Mouse (Mus musculus) liver, embryonic 16.5 days (tissue): ENCODE measurements around the gene Bnipl. TPM values are rescaled to one million over a fixed set of nuclear protein-coding genes. Genes with fewer than 3 reads are reported as not detected.
A peak's percentile ranks its signal among the peaks of the same experiment; 100 is the strongest.

Source experiments
- ATAC-seq: fragments of 200-750 bp; cut with Nextera tagmentation; 2 replicates; pipeline ENCODE4 v1.8.0; 2017; ENCODE audit warnings: low read depth, mild to moderate bottlenecking, moderate number of reproducible peaks, moderate library complexity
- H3K27ac ChIP-seq: fragments of 300-500 bp; sonication (generic); 2 replicates; pipeline ENCODE4 v1.5.1; 2014; ENCODE audit warnings: mild to moderate bottlenecking, low read length
- H3K27me3 ChIP-seq: fragments of 300-500 bp; sonication (generic); 2 replicates; pipeline ENCODE4 v1.6.1; 2014; ENCODE audit warnings: low read depth, low read length, mixed read lengths; ENCODE audit not compliant: control insufficient read depth, insufficient read depth
- H3K36me3 ChIP-seq: fragments of 300-500 bp; sonication (generic); 2 replicates; pipeline ENCODE4 v1.6.1; 2014; ENCODE audit warnings: mild to moderate bottlenecking; ENCODE audit not compliant: control insufficient read depth, insufficient read depth
- H3K4me1 ChIP-seq: fragments of 300-500 bp; sonication (generic); 2 replicates; pipeline ENCODE4 v1.6.1; 2014; ENCODE audit warnings: low read depth, low read length, mixed read lengths; ENCODE audit not compliant: control insufficient read depth
- H3K4me2 ChIP-seq: fragments of 300-500 bp; sonication (generic); 2 replicates; pipeline ENCODE4 v1.6.1; 2014; ENCODE audit warnings: low read depth, low read length, mixed read lengths
- H3K4me3 ChIP-seq: fragments of 300-500 bp; sonication (generic); 2 replicates; pipeline ENCODE4 v1.5.1; 2014; ENCODE audit warnings: low read depth, mild to moderate bottlenecking, low read length
- H3K9ac ChIP-seq: fragments of 300-500 bp; sonication (generic); 2 replicates; pipeline ENCODE4 v1.6.1; 2014; ENCODE audit warnings: low read depth, low read length
- H3K9me3 ChIP-seq: fragments of 300-500 bp; sonication (generic); replicated peaks from 2 replicates; pipeline ENCODE4 v1.6.1; 2016; ENCODE audit warnings: low read length; ENCODE audit not compliant: control insufficient read depth
- WGBS: fragments of 180-500 bp; shearing (Covaris S2); extraction: QIAGEN DNeasy Blood & Tissue Kit; methylation state at CpG from one replicate; pipeline ENCODE4 v1.1.7; 2014; ENCODE audit not compliant: insufficient replicate concordance; 5-methylcytosine and 5-hydroxymethylcytosine counted together
- polyA plus RNA-seq: library from polyadenylated mRNA; unstranded; fragments of >200 nt; fragmentation: Nextera tagmentation; extraction: Ambion mirVana; gene quantifications from 2 replicates; pipeline ENCODE4 v1.2.1, GENCODE M21; 2015

The Bnipl gene
- not detected in 2 replicates for polyA plus RNA-seq

GRCm38 (mm10) chr3:95250783-95251424 lies at the start of gene Bnipl:
Bnipl (minus strand) TSS chr3:95251193.
- 38% methylated on average over 7 of the region's 7 CpGs for WGBS
- Histone ChIP-seq H3K27ac (no peak within 1 kb of the TSS), H3K4me3 (no peak within 1 kb of the TSS), H3K36me3 (no peaks in the 10 kb centered on the region), H3K9ac (no peak within 1 kb of the TSS), H3K4me2 (no peak within 1 kb of the TSS), H3K27me3 (no peaks in the 10 kb centered on the region), H3K4me1 (peaks cover 5% of the 10 kb centered on the region), H3K9me3 (no peaks in the 10 kb centered on the region)
- no peak for ATAC-seq

- Histone ChIP-seq H3K4me3 (no peak overlapping the region), H3K9ac (no peak overlapping the region), H3K4me1 (peaks cover 16% of the 10 kb centered on the region), H3K27me3 (no peaks in the 10 kb centered on the region), H3K27ac (0 out of 2 replicates have a peak overlapping the region, but pooled peaks have one; percentile 6), H3K36me3 (no peaks in the 10 kb centered on the region), H3K9me3 (no peaks in the 10 kb centered on the region), H3K4me2 (no peak overlapping the region)
- WGBS, result 52% methylated on average over 7 of the region's 7 CpGs
- peak; percentile 53 for ATAC-seq
Observed at GRCm38 (mm10) chr3:95298018-95298417, 47.0 kb upstream of the Bnipl start.

- Histone ChIP-seq H3K27me3 (no peaks in the 10 kb centered on the region), H3K9me3 (no peaks in the 10 kb centered on the region), H3K9ac (no peak overlapping the region), H3K4me2 (no peak overlapping the region), H3K27ac (no peak overlapping the region), H3K4me3 (no peak overlapping the region), H3K36me3 (no peaks in the 10 kb centered on the region; the same call in 1 of the 2 replicates), H3K4me1 (peaks cover 19% of the 10 kb centered on the region)
- WGBS, result 21% methylated on average over 5 of the region's 5 CpGs
- ATAC-seq, result 0 out of 2 replicates have a peak, but pooled peaks have one; percentile 19
Observed at GRCm38 (mm10) chr3:95296103-95296469, 45.1 kb upstream of the Bnipl start.

- Histone ChIP-seq H3K4me1 (peaks cover 19% of the 10 kb centered on the region), H3K27ac (peak overlapping the region; percentile 13; the same call in 1 of the 2 replicates), H3K27me3 (no peaks in the 10 kb centered on the region), H3K4me3 (no peak overlapping the region), H3K9me3 (no peaks in the 10 kb centered on the region), H3K36me3 (no peaks in the 10 kb centered on the region; the same call in 1 of the 2 replicates), H3K4me2 (no peak overlapping the region), H3K9ac (no peak overlapping the region)
- ATAC-seq, result peak; percentile 60
- 69% methylated on average over 11 of the region's 11 CpGs for whole genome bisulfite sequencing
Observed at GRCm38 (mm10) chr3:95295321-95296102, 44.5 kb upstream of the Bnipl start.

- H3K27me3 ChIP-seq, result no peaks in the 10 kb centered on the region
- ATAC-seq, result no peak
- no peak overlapping the region for H3K4me3 ChIP-seq
- H3K9ac ChIP-seq, result no peak overlapping the region
- no peaks in the 10 kb centered on the region; the same call in 1 of the 2 replicates for H3K36me3 ChIP-seq
- H3K4me2 ChIP-seq, result no peak overlapping the region
- H3K4me1 ChIP-seq, result peaks cover 19% of the 10 kb centered on the region
- 59% methylated on average over 5 of the region's 5 CpGs for WGBS
- no peak overlapping the region for H3K27ac ChIP-seq
- H3K9me3 ChIP-seq, result no peaks in the 10 kb centered on the region
Observed at GRCm38 (mm10) chr3:95294718-95295117, 43.7 kb upstream of the Bnipl start.

- 61% methylated on average over 7 of the region's 7 CpGs for WGBS
- Histone ChIP-seq H3K36me3 (no peaks in the 10 kb centered on the region; the same call in 1 of the 2 replicates), H3K4me2 (no peak overlapping the region), H3K27ac (no peak overlapping the region), H3K27me3 (no peaks in the 10 kb centered on the region), H3K4me3 (no peak overlapping the region), H3K9ac (no peak overlapping the region), H3K4me1 (peaks cover 19% of the 10 kb centered on the region), H3K9me3 (no peaks in the 10 kb centered on the region)
- no peak for ATAC-seq
Observed at GRCm38 (mm10) chr3:95294316-95294715, 43.3 kb upstream of the Bnipl start.

- no peaks in the 10 kb centered on the region for H3K9me3 ChIP-seq
- H3K27ac ChIP-seq, result peak overlapping the region; percentile 28; the same call in 1 of the 2 replicates
- H3K27me3 ChIP-seq, result no peaks in the 10 kb centered on the region
- H3K36me3 ChIP-seq, result peaks cover under 1% of the 10 kb centered on the region
- 15% methylated on average over 11 of the region's 11 CpGs for WGBS
- H3K4me2 ChIP-seq, result no peak overlapping the region
- ATAC-seq, result peak; percentile 35
- peaks cover 19% of the 10 kb centered on the region for H3K4me1 ChIP-seq
- H3K4me3 ChIP-seq, result no peak overlapping the region
- H3K9ac ChIP-seq, result no peak overlapping the region
Observed at GRCm38 (mm10) chr3:95293537-95293936, 42.5 kb upstream of the Bnipl start.

GRCm38 (mm10) chr3:95292899-95293298 lies 41.9 kb upstream of the Bnipl start:
- Histone ChIP-seq H3K9ac (no peak overlapping the region), H3K27me3 (no peaks in the 10 kb centered on the region), H3K4me2 (no peak overlapping the region), H3K27ac (no peak overlapping the region), H3K4me3 (no peak overlapping the region), H3K9me3 (no peaks in the 10 kb centered on the region), H3K36me3 (peaks cover 7% of the 10 kb centered on the region), H3K4me1 (peaks cover 19% of the 10 kb centered on the region)
- no peak for ATAC-seq
- WGBS, result 57% methylated on average over 2 of the region's 2 CpGs

GRCm38 (mm10) chr3:95291041-95291440 lies 40.0 kb upstream of the Bnipl start:
- no peak for ATAC-seq
- peaks cover 10% of the 10 kb centered on the region for H3K36me3 ChIP-seq

More at GRCm38 (mm10) chr3:95291041-95291440, 40.0 kb upstream of the Bnipl start:
- peaks cover 21% of the 10 kb centered on the region for H3K4me1 ChIP-seq
- WGBS, result 53% methylated on average over 4 of the region's 4 CpGs
- H3K4me2 ChIP-seq, result no peak overlapping the region
- H3K9ac ChIP-seq, result no peak overlapping the region
- H3K27me3 ChIP-seq, result no peaks in the 10 kb centered on the region
- H3K9me3 ChIP-seq, result no peaks in the 10 kb centered on the region
- no peak overlapping the region for H3K4me3 ChIP-seq
- H3K27ac ChIP-seq, result no peak overlapping the region
